Mouse (Mus musculus) CH12.LX (cell line): ENCODE measurements at regions not wholly inside any gene's neighbourhood (a gene's known extent, or its start where the extent isn't known, plus 50 kb on each side); places are given as distances from the start of the nearest gene placed in this dataset.

Experiments used
- DNase-seq: peaks from one replicate; pipeline ENCODE4 v3.0.0-alpha.2; 2013; ENCODE audit errors: extremely low read depth
- H3K27ac ChIP-seq: 2 replicates; pipeline ENCODE4 v1.5.1; 2012; ENCODE audit warnings: low read depth, mild to moderate bottlenecking, control low read depth, moderate library complexity; ENCODE audit not compliant: insufficient read depth
- H3K27me3 ChIP-seq: replicated peaks from 2 replicates; pipeline ENCODE3; 2012; ENCODE audit warnings: inconsistent platforms
- H3K36me3 ChIP-seq, 2 experiments: replicated peaks in 1 of 2; 2 replicates each; pipeline versions ENCODE3 to v1.6.1; 2012; ENCODE audit warnings: inconsistent platforms in 1 of 2, low read length in 1 of 2, mild to moderate bottlenecking in 1 of 2, mixed read lengths in 1 of 2, moderate library complexity in 1 of 2; ENCODE audit not compliant: control insufficient read depth in 1 of 2, insufficient read depth in 1 of 2
- H3K4me1 ChIP-seq, 2 experiments: 2 replicates each; pipeline ENCODE4 v1.6.1; 2012; ENCODE audit warnings: inconsistent platforms in 1 of 2, moderate library complexity in 1 of 2; ENCODE audit not compliant: insufficient read depth in 2 of 2, control insufficient read depth in 1 of 2
- H3K4me2 ChIP-seq: 2 replicates; pipeline ENCODE4 v1.6.1; 2012; ENCODE audit warnings: low read depth, mild to moderate bottlenecking, control low read depth; ENCODE audit not compliant: poor library complexity, insufficient read depth, severe bottlenecking
- H3K4me3 ChIP-seq, 3 experiments: fragments of 150-350 bp in 1 of 3; sonication (generic) in 1 of 3; replicated peaks in 1 of 3; 2 replicates each; pipeline versions ENCODE3 to v1.5.1; 2011 to 2012; ENCODE audit warnings: low read depth in 2 of 3, low read length in 2 of 3, mild to moderate bottlenecking in 2 of 3, moderate library complexity in 2 of 3, control low read depth in 1 of 3, improper control_type of control experiment in 1 of 3, inconsistent platforms in 1 of 3, mixed read lengths in 1 of 3; ENCODE audit not compliant: poor library complexity in 1 of 3
- H3K79me2 ChIP-seq: replicated peaks from 2 replicates; pipeline ENCODE4 v1.6.1; 2012; ENCODE audit warnings: mild to moderate bottlenecking, moderate library complexity; ENCODE audit not compliant: control insufficient read depth, poor library complexity, insufficient read depth, severe bottlenecking; ENCODE audit errors: extremely low read depth
- H3K9ac ChIP-seq: 2 replicates; pipeline ENCODE4 v1.6.1; 2012; ENCODE audit warnings: low read depth, mild to moderate bottlenecking, control low read depth, moderate library complexity; ENCODE audit not compliant: insufficient read depth
- H3K9me3 ChIP-seq: replicated peaks from 2 replicates; pipeline ENCODE3; 2012; ENCODE audit warnings: low read length, inconsistent platforms, mixed read lengths
- CHD1 ChIP-seq: IDR thresholded peaks from 2 replicates; pipeline ENCODE4 v1.6.1; 2012; ENCODE audit warnings: low read depth, low read length, improper control_type of control experiment, inconsistent platforms
- CHD2 ChIP-seq: IDR thresholded peaks from 2 replicates; pipeline ENCODE4 v1.6.1; 2011; ENCODE audit warnings: low read length, improper control_type of control experiment
- CTCF ChIP-seq, 2 experiments: IDR thresholded peaks in 1 of 2; conservative IDR thresholded peaks in 1 of 2; 2 replicates each; pipeline ENCODE4 v1.5.1; 2011 to 2012; ENCODE audit warnings: low read depth in 2 of 2, low read length in 2 of 2, improper control_type of control experiment in 1 of 2, inconsistent platforms in 1 of 2, mild to moderate bottlenecking in 1 of 2, moderate library complexity in 1 of 2
- ETS1 ChIP-seq: conservative IDR thresholded peaks from 2 replicates; pipeline ENCODE4 v1.6.1; 2012; ENCODE audit warnings: low read depth, mild to moderate bottlenecking, inconsistent platforms, low read length, improper control_type of control experiment, moderate library complexity
- GABPA ChIP-seq: IDR thresholded peaks from 2 replicates; pipeline ENCODE4 v1.6.1; 2012; ENCODE audit warnings: low read depth, low read length, improper control_type of control experiment, inconsistent platforms; ENCODE audit not compliant: insufficient replicate concordance
- KAT2A ChIP-seq: IDR thresholded peaks from 2 replicates; pipeline ENCODE4 v1.6.1; 2012; ENCODE audit warnings: low read length, improper control_type of control experiment, inconsistent platforms; ENCODE audit not compliant: insufficient replicate concordance
- MAFK ChIP-seq: IDR thresholded peaks from 2 replicates; pipeline ENCODE4 v1.6.1; 2011; ENCODE audit warnings: low read length, improper control_type of control experiment; ENCODE audit not compliant: insufficient replicate concordance
- MAX ChIP-seq: IDR thresholded peaks from 2 replicates; pipeline ENCODE4 v1.6.1; 2011; ENCODE audit warnings: low read length, improper control_type of control experiment
- MAZ ChIP-seq: IDR thresholded peaks from 2 replicates; pipeline ENCODE4 v1.6.1; 2012; ENCODE audit warnings: low read depth, mild to moderate bottlenecking, inconsistent platforms, low read length, improper control_type of control experiment, moderate library complexity
- MYC ChIP-seq: IDR thresholded peaks from 2 replicates; pipeline ENCODE4 v1.6.1; 2011; ENCODE audit warnings: low read depth, mild to moderate bottlenecking, improper control_type of control experiment, low read length
- NELFE ChIP-seq: IDR thresholded peaks from 2 replicates; pipeline ENCODE4 v1.6.1; 2011; ENCODE audit warnings: low read depth, low read length, improper control_type of control experiment
- NRF1 ChIP-seq: IDR thresholded peaks from 2 replicates; pipeline ENCODE4 v1.6.1; 2014; ENCODE audit warnings: low read depth, mild to moderate bottlenecking, inconsistent platforms, low read length, improper control_type of control experiment, moderate library complexity
- POLR2AphosphoS2 ChIP-seq: IDR thresholded peaks from 2 replicates; pipeline ENCODE4 v1.6.1; 2011; ENCODE audit warnings: low read depth, low read length, improper control_type of control experiment
- RAD21 ChIP-seq: IDR thresholded peaks from 2 replicates; pipeline ENCODE4 v1.6.1; 2011; ENCODE audit warnings: low read depth, mild to moderate bottlenecking, low read length, improper control_type of control experiment, moderate library complexity
- RCOR1 ChIP-seq: conservative IDR thresholded peaks from 2 replicates; pipeline ENCODE4 v1.6.1; 2012; ENCODE audit warnings: low read depth, mild to moderate bottlenecking, inconsistent platforms, low read length, improper control_type of control experiment
- SIN3A ChIP-seq: IDR thresholded peaks from 2 replicates; pipeline ENCODE4 v1.6.1; 2012; ENCODE audit warnings: low read length, improper control_type of control experiment, inconsistent platforms
- UBTF ChIP-seq: IDR thresholded peaks from 2 replicates; pipeline ENCODE4 v1.6.1; 2012; ENCODE audit warnings: low read depth, mild to moderate bottlenecking, inconsistent platforms, low read length, improper control_type of control experiment, moderate library complexity
- USF1 ChIP-seq: IDR thresholded peaks from 2 replicates; pipeline ENCODE4 v1.6.1; 2014; ENCODE audit warnings: low read depth, mild to moderate bottlenecking, inconsistent platforms, low read length, improper control_type of control experiment
- USF2 ChIP-seq: conservative IDR thresholded peaks from 2 replicates; pipeline ENCODE4 v1.6.1; 2011; ENCODE audit warnings: low read depth, low read length, improper control_type of control experiment
- ZKSCAN1 ChIP-seq: IDR thresholded peaks from 2 replicates; pipeline ENCODE4 v1.6.1; 2012; ENCODE audit warnings: low read depth, inconsistent platforms, low read length, improper control_type of control experiment, borderline replicate concordance
- ZMIZ1 ChIP-seq: IDR thresholded peaks from 2 replicates; pipeline ENCODE4 v1.6.1; 2012; ENCODE audit warnings: low read depth, mild to moderate bottlenecking, inconsistent platforms, low read length, improper control_type of control experiment
- dilution Hi-C: fragments of 300-500 bp; cut with MboI; formaldehyde crosslinking; loops from 2 replicates; pipeline ENCODE4 v1.14.3; 2020; ENCODE audit warnings: low sequenced_read_pairs; ENCODE audit not compliant: extremely low pct_unique_long_range_greater_than_20kb, extremely low pct_ligation_motif_present
- in situ Hi-C: fragments of 300-500 bp; cut with MboI; formaldehyde crosslinking; loops from 3 replicates; pipeline ENCODE4 v1.14.3; 2019; ENCODE audit warnings: low sequenced_read_pairs, low pct_ligation_motif_present, low pct_unique_long_range_greater_than_20kb, mixed read lengths

DNA sequence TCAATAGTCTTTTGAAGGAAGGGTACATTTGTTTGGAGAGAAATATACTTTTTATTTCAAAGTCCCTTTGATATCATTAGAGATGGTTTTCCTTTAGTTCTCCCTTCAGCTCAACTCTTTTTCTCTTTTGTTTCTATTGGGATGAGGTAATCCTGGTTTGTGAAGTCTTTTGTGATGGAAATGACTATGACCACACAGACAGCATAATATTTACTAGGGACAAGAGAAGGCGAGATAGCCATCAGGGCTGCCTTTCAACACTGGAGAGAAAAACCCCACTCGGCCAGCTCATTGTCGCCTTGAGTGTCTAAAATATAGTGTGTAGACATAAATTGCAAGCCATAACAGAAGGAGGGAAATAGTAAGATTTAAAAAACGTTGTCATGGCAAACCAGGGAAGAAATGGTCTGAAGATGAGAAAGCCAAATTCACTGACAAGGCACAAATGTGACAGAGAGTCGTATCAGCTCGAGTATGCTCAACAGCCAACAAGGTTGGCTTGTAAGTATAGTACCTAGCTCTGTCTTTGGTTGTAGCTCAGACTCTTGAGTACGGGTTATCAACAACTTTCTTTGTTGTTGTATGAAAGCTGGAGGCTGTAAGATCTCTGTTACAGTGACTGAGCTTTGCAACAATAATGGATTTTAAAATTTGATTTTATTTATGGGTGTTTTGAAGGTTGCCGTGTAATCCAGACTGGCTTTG, 73.8 kb upstream of the Fst start:
- H3K27ac ChIP-seq, result no peak overlapping the region
- dilution Hi-C loops, result no loop called here
- no peaks in the 10 kb centered on the region for H3K36me3 ChIP-seq
- H3K79me2 ChIP-seq, result no peaks in the 10 kb centered on the region
- H3K9me3 ChIP-seq, result no peaks in the 10 kb centered on the region
- TF ChIP-seq MAX (no peak), CHD2 (no peak), POLR2AphosphoS2 (no peak), SIN3A (no peak), RAD21 (no peak), ETS1 (no peak), ZKSCAN1 (no peak), ZMIZ1 (no peak)
- no peak overlapping the region for H3K9ac ChIP-seq
- no peaks in the 10 kb centered on the region for H3K27me3 ChIP-seq
- in situ Hi-C loops, result no loop called here
- H3K4me2 ChIP-seq, result no peak overlapping the region
- no peak overlapping the region for H3K4me3 ChIP-seq
- 0 out of 4 replicates have a peak, but pooled peaks cover 0 to 2% of the 10 kb centered on the region in 2 experiments for H3K4me1 ChIP-seq
- no peak for DNase-seq

DNA sequence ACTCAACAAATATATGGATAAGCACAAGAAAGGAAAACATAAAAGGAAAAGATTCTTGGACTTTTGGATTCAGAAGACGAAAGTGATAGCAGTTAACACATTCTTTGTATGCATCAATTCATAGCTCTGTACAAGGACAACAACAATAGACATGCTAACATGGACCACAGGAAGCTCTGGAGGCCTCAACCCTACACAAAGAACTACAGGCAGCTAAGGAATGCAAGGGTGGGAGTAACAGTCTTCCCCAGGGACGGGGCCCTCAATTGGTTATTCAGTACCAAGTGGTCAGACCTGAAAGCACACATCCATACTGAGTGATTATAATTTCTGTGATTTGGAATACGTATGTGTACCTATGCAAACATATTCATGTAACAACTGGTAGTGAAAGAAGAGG, 75.8 kb upstream of the Fst start:
- H3K4me2 ChIP-seq, result no peak overlapping the region
- dilution Hi-C loops, result no loop called here
- H3K9me3 ChIP-seq, result no peaks in the 10 kb centered on the region
- no peaks in the 10 kb centered on the region for H3K4me1 ChIP-seq
- no peak overlapping the region for H3K9ac ChIP-seq
- no peaks in the 10 kb centered on the region for H3K27me3 ChIP-seq
- no peak overlapping the region for H3K27ac ChIP-seq
- no peaks in the 10 kb centered on the region for H3K36me3 ChIP-seq
- no peak overlapping the region for H3K4me3 ChIP-seq
- H3K79me2 ChIP-seq, result no peaks in the 10 kb centered on the region
- in situ Hi-C loops, result no loop called here
- TF ChIP-seq MAZ, result no peak
- no peak for TF ChIP-seq ETS1
- TF ChIP-seq NELFE, result no peak
- no peak for TF ChIP-seq CHD2
- TF ChIP-seq CTCF (conservative IDR thresholded peaks at IDR 0.05 in 1 of 2, IDR thresholded peaks at IDR 0.05 in 1 of 2; ENCODE audit: low read depth in 2 of 2, low read length in 2 of 2), result no peak
- no peak for TF ChIP-seq CHD1
- no peak for TF ChIP-seq GABPA
- no peak for TF ChIP-seq SIN3A
- DNase-seq, result no peak

DNA sequence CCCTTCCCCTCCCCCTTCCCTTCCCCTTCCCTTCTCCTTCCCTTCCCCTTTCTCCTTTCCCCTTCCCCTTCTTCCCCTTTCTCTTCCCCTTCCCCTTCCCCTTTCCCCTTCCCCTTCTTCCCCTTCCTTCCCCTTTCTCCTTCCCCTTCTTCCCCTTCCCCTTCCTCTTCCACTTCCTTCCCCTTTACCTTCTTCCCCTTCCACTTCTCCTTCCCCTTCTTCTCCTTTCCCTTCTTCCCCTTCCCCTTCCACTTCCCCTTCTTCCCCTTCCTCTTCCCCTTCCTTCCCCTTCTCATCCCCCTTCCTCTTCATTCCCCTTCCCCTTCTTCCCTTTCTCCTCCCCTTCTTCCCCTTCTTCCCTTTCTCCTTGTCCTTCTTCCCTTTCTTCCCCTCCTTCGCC, 77.0 kb upstream of the Fst start:
- dilution Hi-C loops, result no loop called here
- no peak overlapping the region for H3K4me2 ChIP-seq
- DNase-seq, result no peak
- H3K36me3 ChIP-seq, result no peaks in the 10 kb centered on the region
- no peaks in the 10 kb centered on the region for H3K27me3 ChIP-seq
- no peaks in the 10 kb centered on the region for H3K79me2 ChIP-seq
- H3K9me3 ChIP-seq, result no peaks in the 10 kb centered on the region
- no peaks in the 10 kb centered on the region for H3K4me1 ChIP-seq
- H3K4me3 ChIP-seq, result no peak overlapping the region
- H3K27ac ChIP-seq, result no peak overlapping the region
- no peak for TF ChIP-seq UBTF
- no peak for TF ChIP-seq RCOR1
- TF ChIP-seq USF2, result no peak
- TF ChIP-seq KAT2A, result no peak
- TF ChIP-seq NRF1, result no peak
- no peak for TF ChIP-seq CHD2
- TF ChIP-seq MYC, result no peak
- no peak for TF ChIP-seq USF1
- TF ChIP-seq POLR2AphosphoS2, result no peak
- TF ChIP-seq MAFK, result no peak
- TF ChIP-seq, all 38 proteins: peak for 0
- no peak overlapping the region for H3K9ac ChIP-seq
- in situ Hi-C loops, result no loop called here
